Comparison of ENCODE assay signal across 16 mouse cellular contexts in genomic region chr11:68988341-68988740, GRCm38 (mm10). TPM values are rescaled to one million over a fixed set of nuclear protein-coding genes. Genes with fewer than 3 reads are reported as not detected.
DNase-seq lines count a peak whose midpoint lies in the region; ATAC-seq and TF ChIP-seq lines count a peak whose summit lies in the region.
"Had no signal": no experiment of that assay in that cellular context is flagged by ENCODE, and none has a peak within 500 bp of the region (broad histone marks: within the 10 kb centered on the region; RNA-seq: fewer than 3 reads in every experiment).

No protein-coding gene starts in this region.

- no peak for TF ChIP-seq CTCF in hindbrain, postnatal 0 days (IDR thresholded peaks at IDR 0.05; ENCODE audit: low read depth)

- 88% methylated on average over 17 of the region's 17 CpGs for WGBS in hindbrain, postnatal 0 days
- 95% methylated on average over 17 of the region's 17 CpGs for WGBS in hindbrain, embryonic 12.5 days
- WGBS in kidney, embryonic 14.5 days: 91% methylated on average over 17 of the region's 17 CpGs

- no peak overlapping the region for H3K4me3 ChIP-seq in hindbrain, postnatal 0 days (ENCODE audit: low read length)
- H3K4me3 ChIP-seq in hindbrain, embryonic 12.5 days: no peak overlapping the region
- H3K4me3 ChIP-seq in kidney, embryonic 14.5 days (ENCODE audit: low read length): no peak overlapping the region
- H3K4me3 ChIP-seq: heart, embryonic 10.5 days; liver, embryonic 13.5 days had no signal

- DNase-seq in hindbrain, postnatal 0 days (ENCODE audit: low spot score): no peak
- peak; percentile 81 for DNase-seq in brain, adult 2 months (ENCODE audit: low read depth, low spot score)
- DNase-seq in cerebellum, adult 9-10 months: peak; percentile 78
- peak; percentile 62 for DNase-seq in gastrocnemius, postnatal 14 days
- no peak for DNase-seq in frontal cortex, postnatal 36 days (ENCODE audit: low spot score in 2 of 2)
- no peak for DNase-seq in right cerebral cortex, postnatal 14 days
- DNase-seq: heart, postnatal 4 days; liver, embryonic 13.5 days; thymus, adult 18-20 months had no signal

- H3K36me3 ChIP-seq in hindbrain, postnatal 0 days (ENCODE audit: insufficient read depth, low read length): peaks cover 39% of the 10 kb centered on the region
- H3K36me3 ChIP-seq in hindbrain, embryonic 12.5 days: peaks cover 64% of the 10 kb centered on the region
- peaks cover 72% of the 10 kb centered on the region for H3K36me3 ChIP-seq in kidney, embryonic 14.5 days (ENCODE audit: control insufficient read depth, insufficient read depth, low read length)

- no peak for ATAC-seq in hindbrain, postnatal 0 days
- ATAC-seq in hindbrain, embryonic 12.5 days (ENCODE audit: low FRiP score): no peak
- ATAC-seq in kidney, embryonic 14.5 days (ENCODE audit: low FRiP score, low TSS enrichment): no peak
- ATAC-seq: inflammation-experienced regulatory T-cells, adult 6 months had no signal

- no peaks in the 10 kb centered on the region for H3K4me1 ChIP-seq in hindbrain, postnatal 0 days (ENCODE audit: insufficient read depth, low read length)
- H3K4me1 ChIP-seq in hindbrain, embryonic 12.5 days: no peaks in the 10 kb centered on the region
- H3K4me1 ChIP-seq in kidney, embryonic 14.5 days (ENCODE audit: control insufficient read depth, insufficient read depth, low read length): no peaks in the 10 kb centered on the region
- H3K4me1 ChIP-seq: liver, embryonic 13.5 days had no signal

- no peak overlapping the region for H3K9ac ChIP-seq in hindbrain, postnatal 0 days (replicated peaks; ENCODE audit: low read length)
- H3K9ac ChIP-seq in hindbrain, embryonic 12.5 days: no peak overlapping the region
- no peak overlapping the region for H3K9ac ChIP-seq in kidney, embryonic 14.5 days (ENCODE audit: low read depth, low read length)
- H3K9ac ChIP-seq: liver, embryonic 13.5 days had no signal

- intact Hi-C loops in gastrocnemius, postnatal 14 days (cut with DNase I; ENCODE audit: low total_unique reads): no loop called here

- no peaks in the 10 kb centered on the region for H3K27me3 ChIP-seq in hindbrain, postnatal 0 days (ENCODE audit: insufficient read depth, low read length)
- H3K27me3 ChIP-seq in hindbrain, embryonic 12.5 days: no peaks in the 10 kb centered on the region
- H3K27me3 ChIP-seq in kidney, embryonic 14.5 days (ENCODE audit: control insufficient read depth, insufficient read depth, low read length): no peaks in the 10 kb centered on the region; the same call in 1 of the 2 replicates
- H3K27me3 ChIP-seq: liver, embryonic 13.5 days had no signal

- 0 out of 2 replicates have a peak overlapping the region, but pooled peaks have one; percentile 48 for H3K27ac ChIP-seq in hindbrain, postnatal 0 days
- no peak overlapping the region for H3K27ac ChIP-seq in hindbrain, embryonic 12.5 days
- no peak overlapping the region for H3K27ac ChIP-seq in kidney, embryonic 14.5 days (ENCODE audit: low read depth, low read length)
- H3K27ac ChIP-seq: heart, embryonic 10.5 days; kidney, postnatal 0 days; liver, embryonic 13.5 days had no signal

- H3K9me3 ChIP-seq in hindbrain, postnatal 0 days (ENCODE audit: low read length): no peaks in the 10 kb centered on the region
- no peaks in the 10 kb centered on the region for H3K9me3 ChIP-seq in hindbrain, embryonic 12.5 days (replicated peaks)
- H3K9me3 ChIP-seq in kidney, embryonic 14.5 days (ENCODE audit: control insufficient read depth, low read length): no peaks in the 10 kb centered on the region
- H3K9me3 ChIP-seq: heart, embryonic 10.5 days; liver, embryonic 13.5 days had no signal

- H3K4me2 ChIP-seq in hindbrain, postnatal 0 days (ENCODE audit: low read depth, low read length): no peak overlapping the region
- H3K4me2 ChIP-seq in hindbrain, embryonic 12.5 days (replicated peaks): no peak overlapping the region
- no peak overlapping the region for H3K4me2 ChIP-seq in kidney, embryonic 14.5 days (replicated peaks; ENCODE audit: low read depth, low read length)
- H3K4me2 ChIP-seq: liver, embryonic 13.5 days had no signal

RNA-seq across cellular contexts. Expression of gene Rangrf, which starts 13.4 kb away (rescaled TPM):
- 40.4 and 51.6 TPM in 2 replicates for total RNA-seq in hindbrain, postnatal 0 days (2014; rRNA removed)
- 31.2 and 34.6 TPM in 2 replicates for polyA plus RNA-seq in hindbrain, postnatal 0 days (2015; fragmentation: Nextera tagmentation; extraction: Ambion mirVana)
- polyA plus RNA-seq in hindbrain, embryonic 12.5 days (2016; fragmentation: Nextera tagmentation; extraction: Ambion mirVana): 34.4 and 38.3 TPM in 2 replicates
- total RNA-seq in gastrocnemius, postnatal 14 days (2021): 10 to 100 TPM; 54.2 to 57.7 TPM
- 68.7 and 95.2 TPM in 2 replicates for polyA plus RNA-seq in kidney, embryonic 14.5 days (2014; fragmentation: Nextera tagmentation; extraction: Ambion mirVana)

RNA-seq across cellular contexts. Expression of gene Pfas, which starts 19.9 kb away (rescaled TPM):
- 31.3 and 35.2 TPM in 2 replicates for total RNA-seq in hindbrain, postnatal 0 days (2014; rRNA removed)
- polyA plus RNA-seq in hindbrain, postnatal 0 days (2015; fragmentation: Nextera tagmentation; extraction: Ambion mirVana): 14.7 and 17.8 TPM in 2 replicates
- polyA plus RNA-seq in hindbrain, embryonic 12.5 days (2016; fragmentation: Nextera tagmentation; extraction: Ambion mirVana): 27.8 and 31.0 TPM in 2 replicates
- total RNA-seq in gastrocnemius, postnatal 14 days (2021): 1 to 10 TPM; 5.6 to 7.3 TPM
- polyA plus RNA-seq in kidney, embryonic 14.5 days (2014; fragmentation: Nextera tagmentation; extraction: Ambion mirVana): 33.7 and 47.7 TPM in 2 replicates

RNA-seq across cellular contexts. Expression of gene Slc25a35, which starts 20.4 kb away (rescaled TPM):
- 1.6 and 2.0 TPM in 2 replicates for total RNA-seq in hindbrain, postnatal 0 days (2014; rRNA removed)
- polyA plus RNA-seq in hindbrain, postnatal 0 days (2015; fragmentation: Nextera tagmentation; extraction: Ambion mirVana): 2.3 TPM in 2 replicates
- 2.3 TPM in 2 replicates for polyA plus RNA-seq in hindbrain, embryonic 12.5 days (2016; fragmentation: Nextera tagmentation; extraction: Ambion mirVana)
- total RNA-seq in gastrocnemius, postnatal 14 days (2021): 1 to 10 TPM; 4.3 to 5.7 TPM
- polyA plus RNA-seq in kidney, embryonic 14.5 days (2014; fragmentation: Nextera tagmentation; extraction: Ambion mirVana): 3.4 and 4.5 TPM in 2 replicates

RNA-seq across cellular contexts. Expression of gene Ctc1, which starts 27.4 kb away (rescaled TPM):
- 84.8 and 85.7 TPM in 2 replicates for total RNA-seq in hindbrain, postnatal 0 days (2014; rRNA removed)
- 42.8 and 45.7 TPM in 2 replicates for polyA plus RNA-seq in hindbrain, postnatal 0 days (2015; fragmentation: Nextera tagmentation; extraction: Ambion mirVana)
- polyA plus RNA-seq in hindbrain, embryonic 12.5 days (2016; fragmentation: Nextera tagmentation; extraction: Ambion mirVana): 64.8 and 66.4 TPM in 2 replicates
- total RNA-seq in gastrocnemius, postnatal 14 days (2021): 1 to 10 TPM; 7.5 to 8.1 TPM
- polyA plus RNA-seq in kidney, embryonic 14.5 days (2014; fragmentation: Nextera tagmentation; extraction: Ambion mirVana): 44.2 and 62.3 TPM in 2 replicates

RNA-seq across cellular contexts. Expression of gene Arhgef15, which starts 31.1 kb away (rescaled TPM):
- total RNA-seq in hindbrain, postnatal 0 days (2014; rRNA removed): 21.2 and 45.2 TPM in 2 replicates
- polyA plus RNA-seq in hindbrain, postnatal 0 days (2015; fragmentation: Nextera tagmentation; extraction: Ambion mirVana): 25.7 and 27.5 TPM in 2 replicates
- 8.5 TPM in 2 replicates for polyA plus RNA-seq in hindbrain, embryonic 12.5 days (2016; fragmentation: Nextera tagmentation; extraction: Ambion mirVana)
- total RNA-seq in gastrocnemius, postnatal 14 days (2021): 10 to 100 TPM; 10.7 to 13.8 TPM
- polyA plus RNA-seq in kidney, embryonic 14.5 days (2014; fragmentation: Nextera tagmentation; extraction: Ambion mirVana): 10.2 and 15.9 TPM in 2 replicates
- total RNA-seq: monocyte, adult 5-6 weeks; neutrophil, adult 5-6 weeks had no signal

Comparison
In these comparisons a context has a peak if more than half of its experiments do, and no peak if none do; other contexts are left out.
1. DNase-seq: peak in brain, adult 2 months (single experiment), cerebellum, adult 9-10 months (single experiment) and gastrocnemius, postnatal 14 days (single experiment); none in hindbrain, postnatal 0 days (single experiment), frontal cortex, postnatal 36 days (0 of 2) and right cerebral cortex, postnatal 14 days (single experiment).